Mouse (Mus musculus) heart, embryonic 14.5 days (tissue): ENCODE data around the gene F7. TPM values are rescaled to one million over a fixed set of nuclear protein-coding genes. Genes with fewer than 3 reads are reported as not detected.
"Not testable (repeated sequence)": the region's sequence is repeated elsewhere in the genome, so short reads cannot be mapped to it uniquely, and the experiment has no call there.

Experiments used
- ATAC-seq: fragments of 200-750 bp; cut with Nextera tagmentation; 2 replicates; pipeline ENCODE4 v1.8.0; 2017; ENCODE audit warnings: low read depth, moderate TSS enrichment; ENCODE audit not compliant: insufficient number of reproducible peaks, insufficient read depth, low FRiP score
- H3K27ac ChIP-seq, 2 experiments: fragments of 200-500 bp in 1 of 2; fragments of 300-500 bp in 1 of 2; sonication (generic) in 1 of 2; replicated peaks in 1 of 2; 2 replicates each; pipeline ENCODE4 v1.5.1; 2012 to 2014; ENCODE audit warnings: low read depth in 2 of 2, low read length in 2 of 2, control low read depth in 1 of 2, mild to moderate bottlenecking in 1 of 2, mixed read lengths in 1 of 2; ENCODE audit not compliant: control insufficient read depth in 1 of 2, insufficient read depth in 1 of 2
- H3K27me3 ChIP-seq: fragments of 300-500 bp; sonication (generic); 2 replicates; pipeline ENCODE4 v1.6.1; 2014; ENCODE audit warnings: mild to moderate bottlenecking, low read length, control low read depth; ENCODE audit not compliant: control insufficient read depth, insufficient read depth
- H3K36me3 ChIP-seq: fragments of 300-500 bp; sonication (generic); 2 replicates; pipeline ENCODE4 v1.6.1; 2014; ENCODE audit warnings: mild to moderate bottlenecking, control low read depth, low read length, mixed read lengths; ENCODE audit not compliant: control insufficient read depth, insufficient read depth
- H3K4me1 ChIP-seq, 2 experiments: fragments of 200-500 bp in 1 of 2; fragments of 300-500 bp in 1 of 2; sonication (generic) in 1 of 2; 2 replicates each; pipeline ENCODE4 v1.6.1; 2012 to 2014; ENCODE audit warnings: low read length in 2 of 2, control low read depth in 1 of 2, mixed read lengths in 1 of 2; ENCODE audit not compliant: control insufficient read depth in 2 of 2, insufficient read depth in 2 of 2
- H3K4me2 ChIP-seq: fragments of 300-500 bp; sonication (generic); 2 replicates; pipeline ENCODE4 v1.6.1; 2014; ENCODE audit warnings: mild to moderate bottlenecking, low read length
- H3K4me3 ChIP-seq, 2 experiments: fragments of 200-500 bp in 1 of 2; fragments of 300-500 bp in 1 of 2; sonication (generic) in 1 of 2; 2 replicates each; pipeline ENCODE4 v1.5.1; 2012 to 2014; ENCODE audit warnings: low read length in 2 of 2, mild to moderate bottlenecking in 2 of 2, control low read depth in 1 of 2, low read depth in 1 of 2, moderate library complexity in 1 of 2; ENCODE audit not compliant: control insufficient read depth in 1 of 2, insufficient read depth in 1 of 2
- H3K9ac ChIP-seq: fragments of 300-500 bp; sonication (generic); 2 replicates; pipeline ENCODE4 v1.6.1; 2014; ENCODE audit warnings: mild to moderate bottlenecking, low read length
- H3K9me3 ChIP-seq: fragments of 300-500 bp; sonication (generic); 2 replicates; pipeline ENCODE4 v1.6.1; 2016; ENCODE audit warnings: low read length, control low read depth; ENCODE audit not compliant: control insufficient read depth
- WGBS: fragments of 180-500 bp; shearing (Covaris S2); extraction: QIAGEN DNeasy Blood & Tissue Kit; methylation state at CpG from one replicate; pipeline ENCODE4 v1.1.7; 2014; 5-methylcytosine and 5-hydroxymethylcytosine counted together
- polyA plus RNA-seq: library from polyadenylated mRNA; unstranded; fragments of >200 nt; fragmentation: Nextera tagmentation; extraction: Ambion mirVana; gene quantifications from 2 replicates; pipeline ENCODE4 v1.2.1, GENCODE M21; 2014

F7 gene
- polyA plus RNA-seq, 1 experiment from 2014 or later = not detected

DNA sequence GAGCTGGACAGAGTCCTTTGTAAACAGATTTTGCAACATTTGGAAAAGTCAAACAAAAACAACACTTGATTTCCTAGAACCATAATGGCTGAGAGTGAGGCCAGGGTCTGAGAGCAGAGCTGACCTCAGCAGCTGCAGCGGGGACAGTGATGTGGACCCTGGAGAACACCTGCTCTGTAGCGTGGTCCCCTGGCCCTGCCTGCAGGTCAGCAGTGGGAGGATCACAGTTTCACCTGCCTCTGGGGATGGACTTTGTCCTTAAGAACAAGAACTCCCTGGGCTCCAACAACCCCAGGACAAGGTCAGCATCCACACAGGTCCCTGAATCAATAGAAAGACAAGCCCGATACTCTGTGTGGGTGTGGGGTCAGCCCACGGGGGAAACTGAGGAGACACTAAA, 31.5 kb downstream of the F7 start:
- Histone ChIP-seq H3K36me3 (no peaks in the 10 kb centered on the region), H3K9me3 (no peaks in the 10 kb centered on the region), H3K4me2 (no peak overlapping the region), H3K4me1 (no peaks in the 10 kb centered on the region), H3K9ac (no peak overlapping the region), H3K27ac (no peak overlapping the region), H3K27me3 (no peaks in the 10 kb centered on the region), H3K4me3 (no peak overlapping the region)
- ATAC-seq = no peak
- 85% methylated on average over 4 of the region's 4 CpGs for WGBS

GRCm38 (mm10) chr8:13060441-13061150, 34.8 kb downstream of the F7 start, which contains the start of gene Proz:
Gene Proz (plus strand): TSS chr8:13060914.
- H3K9me3 ChIP-seq = no peaks in the 10 kb centered on the region
- no peak within 1 kb of the TSS for H3K27ac ChIP-seq
- H3K4me3 ChIP-seq = no peak within 1 kb of the TSS
- no peaks in the 10 kb centered on the region for H3K27me3 ChIP-seq
- no peak within 1 kb of the TSS for H3K4me2 ChIP-seq
- H3K4me1 ChIP-seq = no peaks in the 10 kb centered on the region
- WGBS = 67% methylated on average over 17 of the region's 17 CpGs
- no peaks in the 10 kb centered on the region for H3K36me3 ChIP-seq
- H3K9ac ChIP-seq = no peak within 1 kb of the TSS
- no peak for ATAC-seq

- no peak overlapping the region for H3K9ac ChIP-seq
- 77% methylated on average over 16 of the region's 16 CpGs for WGBS
Measured at GRCm38 (mm10) chr8:13063112-13063511, 37.3 kb downstream of the F7 start.

GRCm38 (mm10) chr8:13073255-13073654, 47.4 kb downstream of the F7 start:
- Histone ChIP-seq H3K27me3 (no peaks in the 10 kb centered on the region), H3K9me3 (no peaks in the 10 kb centered on the region), H3K9ac (no peak overlapping the region), H3K4me1 (no peaks in the 10 kb centered on the region), H3K36me3 (peaks cover 55% of the 10 kb centered on the region), H3K27ac (no peak overlapping the region), H3K4me2 (no peak overlapping the region), H3K4me3 (no peak overlapping the region)
- ATAC-seq = no peak
- 90% methylated on average over 11 of the region's 11 CpGs for WGBS

More at GRCm38 (mm10) chr8:13063112-13063511, 37.3 kb downstream of the F7 start:
- Histone ChIP-seq H3K4me2 (no peak overlapping the region), H3K36me3 (no peaks in the 10 kb centered on the region), H3K27ac (no peak overlapping the region), H3K4me1 (no peaks in the 10 kb centered on the region), H3K9me3 (no peaks in the 10 kb centered on the region), H3K4me3 (no peak overlapping the region), H3K27me3 (no peaks in the 10 kb centered on the region)
- no peak for ATAC-seq

DNA sequence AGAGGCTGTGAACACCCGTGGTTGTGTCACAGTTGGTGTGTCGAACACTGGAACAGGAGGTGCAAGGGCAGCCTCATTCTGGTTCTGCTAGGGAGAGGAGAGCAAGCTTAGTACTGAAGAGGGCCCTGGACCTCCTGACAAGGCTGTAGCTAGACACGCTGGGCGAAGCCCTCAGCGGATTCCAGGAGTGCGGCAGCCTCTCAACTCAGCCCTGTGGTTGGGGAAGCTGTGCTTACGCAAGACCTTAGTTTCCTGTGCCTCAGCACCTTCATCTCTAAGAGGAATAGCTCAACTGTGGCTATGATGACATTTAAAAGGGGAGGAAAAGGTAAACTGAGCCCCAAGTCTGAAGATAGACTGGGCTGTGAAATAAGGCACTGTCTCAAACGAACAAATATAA, 49.2 kb downstream of the F7 start:
- no peaks in the 10 kb centered on the region for H3K4me1 ChIP-seq
- 90% methylated on average over 8 of the region's 8 CpGs for WGBS
- no peak overlapping the region for H3K4me3 ChIP-seq
- no peak overlapping the region for H3K27ac ChIP-seq
- H3K9ac ChIP-seq = no peak overlapping the region
- H3K36me3 ChIP-seq = peaks cover 73% of the 10 kb centered on the region
- no peaks in the 10 kb centered on the region for H3K9me3 ChIP-seq
- no peaks in the 10 kb centered on the region for H3K27me3 ChIP-seq
- H3K4me2 ChIP-seq = no peak overlapping the region
- no peak for ATAC-seq

GRCm38 (mm10) chr8:13075579-13075978, 49.7 kb downstream of the F7 start:
- H3K4me1 ChIP-seq, H3K4me2 ChIP-seq, H3K9ac ChIP-seq, H3K27ac ChIP-seq, H3K27me3 ChIP-seq, H3K4me3 ChIP-seq, ATAC-seq, H3K9me3 ChIP-seq: not testable (repeated sequence)
- 97% methylated on average over 1 of the region's 1 CpGs for WGBS
- H3K36me3 ChIP-seq = peaks cover 78% of the 10 kb centered on the region

DNA sequence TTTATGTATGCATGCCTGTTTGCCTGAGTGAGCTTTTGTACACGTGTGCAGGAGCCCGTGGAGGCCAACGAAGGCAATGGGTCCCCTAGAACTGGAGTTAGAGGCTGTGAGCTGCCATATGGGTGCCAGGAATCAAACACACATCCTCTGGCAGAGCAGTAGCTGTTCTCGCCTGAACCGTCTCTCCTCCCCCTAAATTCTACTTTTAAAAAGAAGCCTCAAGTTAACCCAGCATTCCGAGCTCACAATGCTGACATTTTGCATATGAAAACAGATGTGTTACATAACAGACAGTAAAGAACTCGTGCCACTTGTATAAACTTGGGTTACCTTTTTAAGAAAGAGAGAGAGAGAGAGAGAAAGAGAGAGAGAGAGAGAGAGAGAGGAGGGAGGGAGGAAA, 51.7 kb downstream of the F7 start:
- H3K27ac ChIP-seq = no peak overlapping the region
- H3K9ac ChIP-seq = no peak overlapping the region
- H3K27me3 ChIP-seq = no peaks in the 10 kb centered on the region
- 87% methylated on average over 7 of the region's 7 CpGs for WGBS
- no peak overlapping the region for H3K4me3 ChIP-seq
- peaks cover 97% of the 10 kb centered on the region for H3K36me3 ChIP-seq
- no peak for ATAC-seq
- no peak overlapping the region for H3K4me2 ChIP-seq
- no peaks in the 10 kb centered on the region for H3K9me3 ChIP-seq
- H3K4me1 ChIP-seq = no peaks in the 10 kb centered on the region
